Mouse (Mus musculus) hindbrain, embryonic 16.5 days (tissue): ENCODE results near the gene Lemd1. TPM values are rescaled to one million over a fixed set of nuclear protein-coding genes. Genes with fewer than 3 reads are reported as not detected.

ENCODE experiments used
- ATAC-seq: fragments of 200-750 bp; cut with Nextera tagmentation; 2 replicates; pipeline ENCODE4 v1.8.0; 2017; ENCODE audit warnings: moderate TSS enrichment, moderate library complexity
- H3K27ac ChIP-seq: fragments of 300-500 bp; sonication (generic); 2 replicates; pipeline ENCODE4 v1.5.1; 2014; ENCODE audit warnings: low read depth, mild to moderate bottlenecking, control low read depth, low read length, moderate library complexity
- H3K27me3 ChIP-seq: fragments of 300-500 bp; sonication (generic); replicated peaks from 2 replicates; pipeline ENCODE4 v1.6.1; 2014; ENCODE audit warnings: low read length; ENCODE audit not compliant: control insufficient read depth, insufficient read depth
- H3K36me3 ChIP-seq: fragments of 300-500 bp; sonication (generic); 2 replicates; pipeline ENCODE4 v1.6.1; 2014; ENCODE audit warnings: mild to moderate bottlenecking, low read length, moderate library complexity, mixed read lengths; ENCODE audit not compliant: control insufficient read depth, insufficient read depth
- H3K4me1 ChIP-seq: fragments of 300-500 bp; sonication (generic); 2 replicates; pipeline ENCODE4 v1.6.1; 2014; ENCODE audit warnings: low read depth, low read length; ENCODE audit not compliant: control insufficient read depth, insufficient read depth
- H3K4me2 ChIP-seq: fragments of 300-500 bp; sonication (generic); 2 replicates; pipeline ENCODE4 v1.6.1; 2014; ENCODE audit warnings: mild to moderate bottlenecking, low read length, control low read depth, moderate library complexity
- H3K4me3 ChIP-seq: fragments of 300-500 bp; sonication (generic); 2 replicates; pipeline ENCODE4 v1.5.1; 2014; ENCODE audit warnings: mild to moderate bottlenecking, low read length, control low read depth, moderate library complexity
- H3K9ac ChIP-seq: fragments of 300-500 bp; sonication (generic); 2 replicates; pipeline ENCODE4 v1.6.1; 2014; ENCODE audit warnings: low read depth, mild to moderate bottlenecking, control low read depth, low read length, moderate library complexity
- H3K9me3 ChIP-seq: fragments of 300-500 bp; sonication (generic); 2 replicates; pipeline ENCODE4 v1.6.1; 2014; ENCODE audit warnings: mild to moderate bottlenecking, low read length, moderate library complexity; ENCODE audit not compliant: control insufficient read depth
- WGBS: fragments of 180-500 bp; shearing (Covaris S2); extraction: QIAGEN DNeasy Blood & Tissue Kit; methylation state at CpG from one replicate; pipeline ENCODE4 v1.1.7; 2014; 5-methylcytosine and 5-hydroxymethylcytosine counted together
- polyA plus RNA-seq: library from polyadenylated mRNA; unstranded; fragments of >200 nt; fragmentation: Nextera tagmentation; extraction: Ambion mirVana; gene quantifications from 2 replicates; pipeline ENCODE4 v1.2.1, GENCODE M21; 2015

The Lemd1 gene
- polyA plus RNA-seq, 1 experiment from 2014 or later, result 14.0 TPM

GRCm38 (mm10) chr1:132150817-132151601 lies 40.2 kb upstream of the Lemd1 start:
- no peak for ATAC-seq
- no peak overlapping the region for H3K4me2 ChIP-seq
- no peaks in the 10 kb centered on the region for H3K36me3 ChIP-seq
- no peak overlapping the region for H3K4me3 ChIP-seq
- 74% methylated on average over 15 of the region's 15 CpGs for WGBS
- no peaks in the 10 kb centered on the region for H3K4me1 ChIP-seq
- H3K9me3 ChIP-seq, result no peaks in the 10 kb centered on the region
- no peak overlapping the region for H3K27ac ChIP-seq
- H3K9ac ChIP-seq, result no peak overlapping the region
- H3K27me3 ChIP-seq, result no peaks in the 10 kb centered on the region; the same call in 1 of the 2 replicates

- WGBS, result 66% methylated on average over 2 of the region's 2 CpGs
- Histone ChIP-seq H3K4me3 (no peak overlapping the region), H3K27me3 (no peaks in the 10 kb centered on the region; the same call in 1 of the 2 replicates), H3K36me3 (no peaks in the 10 kb centered on the region), H3K9me3 (no peaks in the 10 kb centered on the region), H3K4me1 (no peaks in the 10 kb centered on the region), H3K27ac (no peak overlapping the region), H3K9ac (no peak overlapping the region), H3K4me2 (no peak overlapping the region)
- no peak for ATAC-seq
Measured at GRCm38 (mm10) chr1:132151908-132152307, 39.3 kb upstream of the Lemd1 start.

DNA sequence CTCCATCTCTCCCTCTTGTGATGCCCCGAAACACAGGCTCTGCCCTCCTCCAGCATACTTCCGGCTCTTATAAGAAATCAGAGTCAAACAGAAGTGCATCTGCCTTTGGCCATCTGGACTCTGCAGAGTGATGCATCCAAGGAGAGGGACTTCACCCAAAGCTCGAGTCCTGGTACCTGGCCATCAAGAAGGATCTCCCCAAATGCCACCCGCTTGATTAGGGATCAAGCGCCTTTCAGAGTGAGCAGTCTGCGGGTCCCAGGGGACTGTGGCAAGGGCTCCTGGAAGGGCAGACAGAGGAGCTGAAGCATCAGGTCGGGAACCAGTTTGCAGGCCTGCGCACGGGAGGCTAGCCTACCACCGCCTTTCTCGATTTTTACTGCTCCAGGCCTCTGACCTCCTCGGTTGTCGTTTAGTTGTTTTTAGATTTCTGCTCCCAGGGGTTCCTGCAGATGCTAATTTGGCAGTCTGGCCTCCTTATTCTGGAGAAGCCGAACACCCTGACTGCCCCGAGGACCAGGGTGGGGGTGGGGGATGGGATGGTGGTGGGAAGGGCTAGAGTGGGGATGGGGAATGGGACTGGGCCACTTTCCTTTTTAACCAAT lies 38.0 kb upstream of the Lemd1 start:
- no peak for ATAC-seq
- Histone ChIP-seq H3K9ac (no peak overlapping the region), H3K9me3 (no peaks in the 10 kb centered on the region), H3K27ac (no peak overlapping the region), H3K27me3 (no peaks in the 10 kb centered on the region; the same call in 1 of the 2 replicates), H3K4me2 (no peak overlapping the region), H3K36me3 (no peaks in the 10 kb centered on the region), H3K4me1 (peaks cover 6% of the 10 kb centered on the region), H3K4me3 (no peak overlapping the region)
- WGBS, result 41% methylated on average over 15 of the region's 15 CpGs

DNA sequence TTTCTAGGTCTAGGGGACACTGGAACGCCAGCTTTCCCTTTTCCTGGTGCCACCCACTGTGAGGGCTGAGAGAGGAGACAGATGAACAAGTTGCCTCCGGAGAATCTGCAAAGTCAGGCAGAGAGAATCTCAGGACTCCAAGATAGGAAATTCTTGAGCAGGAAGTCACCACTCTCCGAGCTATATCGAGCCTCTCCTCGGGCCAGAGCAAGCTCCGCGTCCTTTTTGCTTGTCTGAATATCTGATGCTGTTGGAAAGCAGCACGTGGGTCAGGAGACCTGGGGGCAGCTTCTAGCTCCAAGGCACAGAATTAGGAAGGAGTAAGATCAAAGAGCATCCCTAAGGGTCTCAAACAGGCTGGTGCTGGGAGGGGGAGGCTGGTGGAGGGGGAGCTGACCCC lies 37.5 kb upstream of the Lemd1 start:
- Histone ChIP-seq H3K9me3 (no peaks in the 10 kb centered on the region), H3K4me3 (no peak overlapping the region), H3K9ac (no peak overlapping the region), H3K36me3 (no peaks in the 10 kb centered on the region), H3K4me2 (no peak overlapping the region), H3K4me1 (peaks cover 6% of the 10 kb centered on the region), H3K27me3 (no peaks in the 10 kb centered on the region; the same call in 1 of the 2 replicates), H3K27ac (no peak overlapping the region)
- ATAC-seq, result no peak
- WGBS, result 19% methylated on average over 8 of the region's 8 CpGs

- no peak overlapping the region for H3K9ac ChIP-seq
- H3K27ac ChIP-seq, result no peak overlapping the region
- no peaks in the 10 kb centered on the region for H3K27me3 ChIP-seq
- ATAC-seq, result no peak
- 15% methylated on average over 6 of the region's 6 CpGs for WGBS
- H3K4me3 ChIP-seq, result no peak overlapping the region
- H3K36me3 ChIP-seq, result no peaks in the 10 kb centered on the region
- H3K4me2 ChIP-seq, result no peak overlapping the region
- H3K4me1 ChIP-seq, result peaks cover 14% of the 10 kb centered on the region
- no peaks in the 10 kb centered on the region for H3K9me3 ChIP-seq
Measured at GRCm38 (mm10) chr1:132155737-132156136, 35.5 kb upstream of the Lemd1 start.

- H3K9ac ChIP-seq, result peak overlapping the region; percentile 15
- H3K27ac ChIP-seq, result no peak overlapping the region
- 22% methylated on average over 14 of the region's 14 CpGs for WGBS
Measured at GRCm38 (mm10) chr1:132157016-132157781, 34.0 kb upstream of the Lemd1 start.

DNA sequence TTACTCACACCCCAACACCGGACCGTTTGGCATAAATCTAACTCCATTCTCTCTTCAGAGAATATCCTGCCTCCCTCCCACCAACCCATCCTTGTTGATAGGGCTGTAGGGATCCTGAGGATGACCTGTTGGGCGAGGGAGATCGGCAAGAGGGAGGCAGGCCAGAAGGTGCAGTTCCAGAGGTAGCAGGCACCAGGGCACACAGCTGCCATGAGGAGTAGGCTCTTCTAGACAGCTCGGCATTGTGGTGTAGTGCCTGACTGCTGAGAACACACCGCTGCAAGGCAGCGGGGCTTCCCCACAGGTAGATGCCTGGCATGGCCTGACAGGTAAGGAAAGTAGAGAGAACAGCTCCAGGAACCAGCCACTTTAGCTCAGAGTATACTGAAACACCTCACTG lies 33.4 kb upstream of the Lemd1 start:
- H3K4me3 ChIP-seq, result no peak overlapping the region
- H3K27ac ChIP-seq, result no peak overlapping the region
- H3K36me3 ChIP-seq, result no peaks in the 10 kb centered on the region
- WGBS, result 20% methylated on average over 7 of the region's 7 CpGs
- H3K4me2 ChIP-seq, result peak overlapping the region; percentile 42
- peaks cover 15% of the 10 kb centered on the region for H3K4me1 ChIP-seq
- H3K9me3 ChIP-seq, result no peaks in the 10 kb centered on the region
- peak overlapping the region; percentile 15 for H3K9ac ChIP-seq
- ATAC-seq, result peak; percentile 40
- no peaks in the 10 kb centered on the region for H3K27me3 ChIP-seq

More at GRCm38 (mm10) chr1:132157016-132157781, 34.0 kb upstream of the Lemd1 start:
- Histone ChIP-seq H3K4me2 (peak overlapping the region; percentile 42), H3K9me3 (no peaks in the 10 kb centered on the region), H3K4me3 (no peak overlapping the region), H3K36me3 (no peaks in the 10 kb centered on the region), H3K27me3 (no peaks in the 10 kb centered on the region), H3K4me1 (peaks cover 15% of the 10 kb centered on the region)
- peak; percentile 71 for ATAC-seq

GRCm38 (mm10) chr1:132158741-132159140 lies 32.5 kb upstream of the Lemd1 start:
- Histone ChIP-seq H3K4me2 (no peak overlapping the region), H3K4me3 (no peak overlapping the region), H3K27me3 (no peaks in the 10 kb centered on the region), H3K36me3 (no peaks in the 10 kb centered on the region), H3K27ac (no peak overlapping the region), H3K4me1 (peaks cover 15% of the 10 kb centered on the region), H3K9me3 (no peaks in the 10 kb centered on the region), H3K9ac (no peak overlapping the region)
- WGBS, result 55% methylated on average over 2 of the region's 2 CpGs
- ATAC-seq, result no peak

GRCm38 (mm10) chr1:132159681-132160080 lies 31.6 kb upstream of the Lemd1 start:
- no peaks in the 10 kb centered on the region for H3K27me3 ChIP-seq
- peaks cover 18% of the 10 kb centered on the region for H3K4me1 ChIP-seq
- no peak overlapping the region for H3K4me3 ChIP-seq
- H3K4me2 ChIP-seq, result no peak overlapping the region
- H3K27ac ChIP-seq, result no peak overlapping the region
- H3K36me3 ChIP-seq, result no peaks in the 10 kb centered on the region
- ATAC-seq, result no peak
- H3K9me3 ChIP-seq, result no peaks in the 10 kb centered on the region
- no peak overlapping the region; the same call in 1 of the 2 replicates for H3K9ac ChIP-seq
- 35% methylated on average over 4 of the region's 4 CpGs for WGBS
